Mouse (Mus musculus) stomach, postnatal 0 days (tissue): ENCODE measurements at regions not wholly inside any gene's neighbourhood (a gene's known extent, or its start where the extent isn't known, plus 50 kb on each side); places are given as distances from the start of the nearest gene placed in this dataset.

ENCODE experiments used
- ATAC-seq: fragments of 200-750 bp; cut with Nextera tagmentation; 2 replicates; pipeline ENCODE4 v1.8.0; 2017; ENCODE audit not compliant: low FRiP score, low TSS enrichment
- DNase-seq: peaks from one replicate; pipeline ENCODE4 v3.0.0-alpha.2; 2016; ENCODE audit warnings: low spot score
- H3K27ac ChIP-seq: fragments of 300-500 bp; sonication (generic); replicated peaks from 2 replicates; pipeline ENCODE4 v1.5.1; 2014; ENCODE audit warnings: mild to moderate bottlenecking, control low read depth
- H3K27me3 ChIP-seq: fragments of 300-500 bp; sonication (generic); 2 replicates; pipeline ENCODE4 v1.6.1; 2014; ENCODE audit warnings: low read length; ENCODE audit not compliant: control insufficient read depth, insufficient read depth
- H3K36me3 ChIP-seq: fragments of 300-500 bp; sonication (generic); 2 replicates; pipeline ENCODE4 v1.6.1; 2014; ENCODE audit warnings: low read length, mixed read lengths; ENCODE audit not compliant: control insufficient read depth, insufficient read depth
- H3K4me1 ChIP-seq: fragments of 300-500 bp; sonication (generic); replicated peaks from 2 replicates; pipeline ENCODE4 v1.6.1; 2014; ENCODE audit warnings: antibody characterized with exemption; ENCODE audit not compliant: control insufficient read depth, insufficient read depth
- H3K4me2 ChIP-seq: fragments of 300-500 bp; sonication (generic); replicated peaks from 2 replicates; pipeline ENCODE4 v1.6.1; 2014; ENCODE audit warnings: low read depth, mild to moderate bottlenecking, control low read depth, moderate library complexity
- H3K4me3 ChIP-seq: fragments of 300-500 bp; sonication (generic); 2 replicates; pipeline ENCODE4 v1.5.1; 2014; ENCODE audit warnings: low read depth, low read length, control low read depth
- H3K9ac ChIP-seq: fragments of 300-500 bp; sonication (generic); 2 replicates; pipeline ENCODE4 v1.6.1; 2014; ENCODE audit warnings: mild to moderate bottlenecking, low read length, control low read depth, mixed read lengths
- H3K9me3 ChIP-seq: fragments of 300-500 bp; sonication (generic); 2 replicates; pipeline ENCODE4 v1.6.1; 2016; ENCODE audit warnings: low read length; ENCODE audit not compliant: control insufficient read depth
- CTCF ChIP-seq: IDR thresholded peaks from 2 replicates; pipeline ENCODE4 v1.5.1; 2016; ENCODE audit warnings: antibody characterized with exemption, low read depth, mild to moderate bottlenecking, moderate library complexity
- EP300 ChIP-seq: optimal IDR thresholded peaks from 2 replicates; pipeline ENCODE3; 2016; ENCODE audit warnings: antibody characterized with exemption
- WGBS: fragments of 180-500 bp; shearing (Covaris S2); extraction: QIAGEN DNeasy Blood & Tissue Kit; methylation state at CpG from one replicate; pipeline ENCODE4 v1.1.7; 2014; 5-methylcytosine and 5-hydroxymethylcytosine counted together

DNA sequence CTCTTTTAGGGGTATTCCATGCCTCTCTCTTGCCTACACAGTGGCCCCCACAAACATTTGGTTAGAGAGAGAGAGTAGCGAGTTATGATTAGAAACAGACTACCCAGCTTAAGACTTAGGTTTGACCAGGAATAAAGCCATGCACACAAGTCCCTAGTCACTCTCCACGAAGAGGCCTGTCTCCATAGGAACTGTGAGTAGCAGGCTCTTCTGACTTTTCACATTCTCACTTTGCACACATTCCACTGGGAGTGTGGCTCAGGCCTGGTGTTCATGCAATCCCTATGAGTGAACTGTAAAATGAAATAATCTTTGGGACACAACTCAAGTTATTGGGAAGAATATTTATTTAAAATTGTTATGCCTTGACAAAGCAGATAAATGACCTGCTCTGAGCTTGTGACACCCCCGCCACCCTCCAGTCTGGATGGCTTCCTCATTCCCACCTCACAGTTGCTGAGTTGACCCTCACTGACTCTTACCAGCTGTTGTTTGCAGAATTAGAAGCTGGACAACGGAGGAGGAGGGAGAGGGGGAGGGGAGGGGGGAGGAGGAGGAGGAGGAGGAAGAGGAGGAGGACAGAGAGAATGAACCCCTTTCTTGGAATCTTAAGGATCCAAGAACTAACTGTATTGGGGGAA lies 78.7 kb upstream of the Egln3 start:
- H3K4me1 ChIP-seq: no peaks in the 10 kb centered on the region; the same call in 1 of the 2 replicates
- ATAC-seq (no peak), DNase-seq (peak; percentile 10)
- no peaks in the 10 kb centered on the region for H3K9me3 ChIP-seq
- no peaks in the 10 kb centered on the region for H3K27me3 ChIP-seq
- no peak overlapping the region for H3K27ac ChIP-seq
- TF ChIP-seq CTCF (no peak), EP300 (no peak)
- no peak overlapping the region for H3K9ac ChIP-seq
- no peak overlapping the region for H3K4me2 ChIP-seq
- no peaks in the 10 kb centered on the region for H3K36me3 ChIP-seq
- 68% methylated on average over 4 of the region's 4 CpGs for WGBS
- no peak overlapping the region for H3K4me3 ChIP-seq

- no peaks in the 10 kb centered on the region for H3K4me1 ChIP-seq
- H3K27me3 ChIP-seq: no peaks in the 10 kb centered on the region
- 56% methylated on average over 4 of the region's 4 CpGs for WGBS
- ATAC-seq (no peak), DNase-seq (no peak)
- no peak overlapping the region for H3K9ac ChIP-seq
- no peaks in the 10 kb centered on the region for H3K9me3 ChIP-seq
- H3K4me2 ChIP-seq: no peak overlapping the region
- no peak overlapping the region for H3K4me3 ChIP-seq
- H3K36me3 ChIP-seq: no peaks in the 10 kb centered on the region
- TF ChIP-seq EP300: no peak
- no peak for TF ChIP-seq CTCF
- H3K27ac ChIP-seq: no peak overlapping the region
These were observed 76.8 kb upstream of the Egln3 start for GRCm38 (mm10) chr12:54280457-54280856.

GRCm38 (mm10) chr12:54280001-54280400 lies 76.3 kb upstream of the Egln3 start:
- ATAC-seq (no peak), DNase-seq (no peak)
- H3K4me1 ChIP-seq: no peaks in the 10 kb centered on the region
- H3K4me3 ChIP-seq: no peak overlapping the region
- no peak overlapping the region for H3K4me2 ChIP-seq
- no peaks in the 10 kb centered on the region for H3K9me3 ChIP-seq
- 70% methylated on average over 3 of the region's 3 CpGs for WGBS
- no peak for TF ChIP-seq CTCF
- no peak for TF ChIP-seq EP300
- H3K27ac ChIP-seq: no peak overlapping the region
- H3K27me3 ChIP-seq: no peaks in the 10 kb centered on the region
- no peak overlapping the region for H3K9ac ChIP-seq
- H3K36me3 ChIP-seq: no peaks in the 10 kb centered on the region

DNA sequence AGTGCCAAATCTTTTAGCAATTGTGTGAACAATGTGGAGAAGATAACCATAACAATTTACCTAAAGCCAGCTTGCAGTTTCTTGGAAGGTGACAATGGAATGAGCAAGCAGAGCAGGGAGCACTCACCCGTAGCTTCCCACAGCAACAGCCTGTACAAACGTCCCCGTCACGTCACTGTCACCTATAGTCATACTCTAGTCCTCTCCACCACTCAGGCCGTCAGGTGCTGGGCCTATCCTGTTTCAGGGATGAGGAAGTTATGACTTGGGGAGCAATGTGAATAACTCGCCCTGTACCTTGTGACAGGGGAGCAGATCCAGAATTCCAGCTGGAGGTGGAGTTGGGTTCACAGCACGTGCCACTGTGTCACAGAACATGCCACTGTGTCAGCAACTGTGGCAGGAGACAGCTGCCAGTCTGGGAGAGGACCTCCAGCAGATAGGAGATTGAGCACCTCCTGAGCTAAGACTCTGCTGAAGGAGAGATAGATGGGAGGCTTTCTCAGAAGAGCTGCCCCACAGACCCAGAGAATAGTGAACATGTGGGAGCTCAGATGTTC lies 73.4 kb upstream of the Egln3 start:
- Histone ChIP-seq H3K27ac (no peak overlapping the region), H3K4me3 (no peak overlapping the region), H3K27me3 (no peaks in the 10 kb centered on the region), H3K4me2 (no peak overlapping the region), H3K4me1 (no peaks in the 10 kb centered on the region), H3K9me3 (no peaks in the 10 kb centered on the region), H3K36me3 (no peaks in the 10 kb centered on the region), H3K9ac (no peak overlapping the region)
- 46% methylated on average over 7 of the region's 7 CpGs for WGBS
- DNase-seq (no peak), ATAC-seq (peak; percentile 61)
- TF ChIP-seq EP300 (no peak), CTCF (no peak)

- Histone ChIP-seq H3K4me3 (no peak overlapping the region), H3K36me3 (no peaks in the 10 kb centered on the region), H3K9me3 (no peaks in the 10 kb centered on the region), H3K9ac (no peak overlapping the region), H3K27ac (no peak overlapping the region), H3K27me3 (no peaks in the 10 kb centered on the region), H3K4me2 (no peak overlapping the region), H3K4me1 (no peaks in the 10 kb centered on the region)
- no peak for ATAC-seq
- TF ChIP-seq CTCF (no peak), EP300 (no peak)
- WGBS: 69% methylated on average over 4 of the region's 4 CpGs
- DNase-seq: no peak
These were observed 69.8 kb upstream of the Egln3 start for GRCm38 (mm10) chr12:54273506-54273905.

GRCm38 (mm10) chr12:54272696-54273095 lies 69.0 kb upstream of the Egln3 start:
- Histone ChIP-seq H3K9me3 (no peaks in the 10 kb centered on the region), H3K27me3 (no peaks in the 10 kb centered on the region), H3K9ac (no peak overlapping the region), H3K4me1 (no peaks in the 10 kb centered on the region), H3K27ac (0 out of 2 replicates have a peak overlapping the region, but pooled peaks have one; percentile 24), H3K36me3 (no peaks in the 10 kb centered on the region), H3K4me2 (no peak overlapping the region), H3K4me3 (no peak overlapping the region)
- TF ChIP-seq EP300: no peak
- no peak for TF ChIP-seq CTCF
- DNase-seq: no peak
- ATAC-seq: no peak
- 71% methylated on average over 6 of the region's 6 CpGs for WGBS
